Mouse (Mus musculus) layer of hippocampus, adult 18-20 months (tissue): ENCODE results near the gene Gm10375. TPM values are rescaled to one million over a fixed set of nuclear protein-coding genes. Genes with fewer than 3 reads are reported as not detected.
"Not testable (repeated sequence)": the region's sequence is repeated elsewhere in the genome, so short reads cannot be mapped to it uniquely, and the experiment has no call there.

Experiments used
- DNase-seq, 2 experiments: peaks; one replicate each; pipeline ENCODE4 v3.0.0; 2022; ENCODE audit warnings: low spot score in 2 of 2
- long read RNA-seq: library from polyadenylated mRNA; stranded (forward); transcript quantifications from one replicate; pipeline ENCODE4 v2.0.0, GENCODE M21; 2021
- total RNA-seq, 2 experiments: library from RNA; stranded (reverse); gene quantifications; 2 replicates each; pipeline ENCODE4 v1.2.3; 2021

The Gm10375 gene
- not detected for total RNA-seq
- long read RNA-seq, result 0 reads

- not testable (repeated sequence) for DNase-seq
Measured at GRCm38 (mm10) chr14:43607913-43608312, at the start of gene Gm10375. Gm10375 (minus strand) TSS chr14:43608013.

GRCm38 (mm10) chr14:43579046-43579445 lies 28.8 kb downstream of the Gm10375 start, which contains the start of gene Gm17654:
Gm17654 (minus strand) TSS chr14:43579146.
- DNase-seq, result not testable (repeated sequence)

- DNase-seq, result peak in 1 of 2 experiments; percentile 1
Measured at GRCm38 (mm10) chr14:43577969-43578368, 29.8 kb downstream of the Gm10375 start.

Other genes starting within 250 kb of the Gm10375 start
- gene Gm8138, start 191.7 kb downstream of the Gm10375 start, total RNA-seq, result not detected
- not detected for gene Gm5799, start 64.4 kb downstream of the Gm10375 start, total RNA-seq
- not detected for gene Gm17654, start 28.9 kb downstream of the Gm10375 start, total RNA-seq
- not detected for gene Gm8165, start 69.2 kb upstream of the Gm10375 start, total RNA-seq
- 1 to 10 TPM in 1 of 2 experiments, under 1 TPM in 1; 0.84 to 2.0 TPM for gene Gm7324, start 89.8 kb upstream of the Gm10375 start, total RNA-seq
- not detected for gene Gm16506, start 119.5 kb upstream of the Gm10375 start, total RNA-seq
- gene Gm6526, start 139.9 kb upstream of the Gm10375 start, total RNA-seq, result not detected
- gene Gm8180, start 176.7 kb upstream of the Gm10375 start, total RNA-seq, result not detected